Mouse (Mus musculus) MEL (cell line): ENCODE measurements at regions not wholly inside any gene's neighbourhood (a gene's known extent, or its start where the extent isn't known, plus 50 kb on each side); places are given as distances from the start of the nearest gene placed in this dataset.

Experiments
- BHLHE40 ChIP-seq: IDR thresholded peaks from 2 replicates; pipeline ENCODE4 v1.6.1; 2012; ENCODE audit warnings: low read depth, mild to moderate bottlenecking, inconsistent platforms, low read length, improper control_type of control experiment, borderline replicate concordance
- CTCF ChIP-seq, 3 experiments: IDR thresholded peaks in 2 of 3; conservative IDR thresholded peaks in 1 of 3; 2 replicates each; pipeline ENCODE4 v1.5.1; 2011 to 2012; ENCODE audit warnings: low read length in 3 of 3, low read depth in 2 of 3, mild to moderate bottlenecking in 2 of 3, improper control_type of control experiment in 1 of 3, inconsistent platforms in 1 of 3, mixed read lengths in 1 of 3, moderate library complexity in 1 of 3; ENCODE audit not compliant: control insufficient read depth in 1 of 3, insufficient read depth in 1 of 3, poor library complexity in 1 of 3, severe bottlenecking in 1 of 3
- E2F4 ChIP-seq: IDR thresholded peaks from 2 replicates; pipeline ENCODE4 v1.6.1; 2011; ENCODE audit warnings: low read depth, low read length, improper control_type of control experiment, borderline replicate concordance
- ELF1 ChIP-seq: IDR thresholded peaks from 2 replicates; pipeline ENCODE4 v1.6.1; 2014; ENCODE audit warnings: low read depth, mild to moderate bottlenecking, inconsistent platforms, low read length, improper control_type of control experiment, moderate library complexity
- EP300 ChIP-seq, 2 experiments: IDR thresholded peaks; 2 replicates each; pipeline ENCODE4 v1.6.1; 2011; ENCODE audit warnings: improper control_type of control experiment in 2 of 2, low read length in 2 of 2, low read depth in 1 of 2, mild to moderate bottlenecking in 1 of 2
- GABPA ChIP-seq: IDR thresholded peaks from 2 replicates; pipeline ENCODE4 v1.6.1; 2012; ENCODE audit warnings: low read depth, mild to moderate bottlenecking, inconsistent platforms, low read length, improper control_type of control experiment, moderate library complexity
- JUND ChIP-seq: IDR thresholded peaks from 2 replicates; pipeline ENCODE4 v1.6.1; 2011; ENCODE audit warnings: low read depth, mild to moderate bottlenecking, improper control_type of control experiment, low read length
- MAFK ChIP-seq: IDR thresholded peaks from 2 replicates; pipeline ENCODE4 v1.6.1; 2011; ENCODE audit warnings: low read depth, mild to moderate bottlenecking, low read length, improper control_type of control experiment, borderline replicate concordance
- NELFE ChIP-seq: IDR thresholded peaks from 2 replicates; pipeline ENCODE4 v1.6.1; 2011; ENCODE audit warnings: low read depth, low read length, improper control_type of control experiment
- POLR2A ChIP-seq, 2 experiments: IDR thresholded peaks; 2 replicates each; pipeline ENCODE4 v1.6.1; 2011 to 2012; ENCODE audit warnings: low read length in 2 of 2, mild to moderate bottlenecking in 2 of 2, control low read depth in 1 of 2, improper control_type of control experiment in 1 of 2, low read depth in 1 of 2, moderate library complexity in 1 of 2; ENCODE audit not compliant: control insufficient read depth in 1 of 2, insufficient read depth in 1 of 2, poor library complexity in 1 of 2
- RCOR1 ChIP-seq: IDR thresholded peaks from 2 replicates; pipeline ENCODE4 v1.6.1; 2012; ENCODE audit warnings: low read depth, mild to moderate bottlenecking, inconsistent platforms, low read length, improper control_type of control experiment
- SMC3 ChIP-seq: IDR thresholded peaks from 2 replicates; pipeline ENCODE4 v1.6.1; 2011; ENCODE audit warnings: low read depth, low read length, improper control_type of control experiment
- USF1 ChIP-seq: IDR thresholded peaks from 2 replicates; pipeline ENCODE4 v1.6.1; 2014; ENCODE audit warnings: low read depth, mild to moderate bottlenecking, inconsistent platforms, low read length, improper control_type of control experiment, moderate library complexity
- ZKSCAN1 ChIP-seq: IDR thresholded peaks from 2 replicates; pipeline ENCODE4 v1.6.1; 2012; ENCODE audit warnings: low read depth, mild to moderate bottlenecking, inconsistent platforms, low read length, improper control_type of control experiment, moderate library complexity

DNA sequence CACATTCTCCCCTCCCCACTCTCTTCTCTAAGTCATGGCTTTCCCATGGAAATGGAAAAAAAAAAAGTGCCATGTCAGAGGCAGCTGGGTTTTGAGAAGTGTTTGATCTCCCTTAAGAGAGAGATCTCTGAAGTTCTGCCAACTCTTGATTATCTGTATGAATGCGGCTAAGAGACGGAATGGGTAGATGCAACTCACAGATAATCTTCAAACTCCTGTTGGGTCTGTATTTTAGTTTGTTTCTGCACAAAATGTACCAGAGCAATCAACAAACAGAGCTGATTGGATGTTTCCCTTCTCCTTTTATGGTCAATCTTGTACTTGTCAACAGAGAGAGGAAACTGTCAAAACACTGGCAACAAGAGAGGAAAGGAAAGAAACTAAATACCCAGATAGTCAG is 55.9 kb upstream of the Lmo4 start:
- no peak for TF ChIP-seq CTCF (IDR thresholded peaks at IDR 0.05 in 2 of 3, conservative IDR thresholded peaks at IDR 0.05 in 1 of 3; ENCODE audit: control insufficient read depth in 1 of 3, insufficient read depth in 1 of 3, low read depth in 2 of 3, low read length in 3 of 3, poor library complexity in 1 of 3, severe bottlenecking in 1 of 3)
- TF ChIP-seq EP300 (IDR thresholded peaks at IDR 0.05; ENCODE audit: low read depth in 1 of 2, low read length in 2 of 2): peak; percentile 10 to 28; a peak in 1 of 4 replicates
- TF ChIP-seq BHLHE40: no peak
- TF ChIP-seq JUND: no peak
- TF ChIP-seq NELFE: no peak
- no peak for TF ChIP-seq MAFK
- TF ChIP-seq USF1: no peak
- TF ChIP-seq ELF1: no peak
- no peak for TF ChIP-seq ZKSCAN1
- TF ChIP-seq SMC3: no peak
- TF ChIP-seq POLR2A (IDR thresholded peaks at IDR 0.05; ENCODE audit: control insufficient read depth in 1 of 2, insufficient read depth in 1 of 2, low read depth in 1 of 2, low read length in 2 of 2, poor library complexity in 1 of 2): no peak
- TF ChIP-seq GABPA: no peak
- TF ChIP-seq RCOR1: no peak
- no peak for TF ChIP-seq E2F4
